Mouse (Mus musculus): ENCODE data around the gene Pld1. TPM values are rescaled to one million over a fixed set of nuclear protein-coding genes. Genes with fewer than 3 reads are reported as not detected.

Gene Pld1
- polyA plus RNA-seq, 1 experiment: 14.9 TPM

DNA sequence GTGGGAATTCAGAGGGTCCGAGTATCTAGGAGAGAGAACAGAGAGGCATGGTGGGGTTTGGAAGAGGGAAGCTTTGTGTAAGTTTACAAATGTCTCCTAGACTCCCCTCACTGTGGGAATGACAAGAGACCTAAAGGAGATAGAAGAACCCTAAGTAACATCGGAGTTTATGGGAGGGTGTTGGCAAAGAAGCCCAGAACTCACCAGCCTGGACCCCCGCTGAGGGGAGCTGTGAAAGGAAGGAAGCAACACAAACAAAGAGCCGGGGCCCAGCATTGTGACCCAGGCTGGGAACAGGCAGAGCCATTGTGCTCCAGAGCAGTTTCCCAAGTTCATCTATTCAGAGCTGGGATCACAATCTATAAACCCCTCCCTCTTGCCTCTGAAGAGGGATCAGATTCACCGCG lies 25.3 kb downstream of the Pld1 start:
- Histone ChIP-seq H3K4me3 (ENCODE audit: low read depth, low read length) (no peak overlapping the region), H3K27ac (ENCODE audit: insufficient read depth, low read depth, low read length) (no peak overlapping the region), H3K36me3 (ENCODE audit: control insufficient read depth, insufficient read depth, low read length) (no peaks in the 10 kb centered on the region), H3K27me3 (ENCODE audit: control insufficient read depth, insufficient read depth, low read length) (no peaks in the 10 kb centered on the region), H3K4me1 (ENCODE audit: control insufficient read depth, insufficient read depth, insufficient read length, low read length) (0 out of 2 replicates have a peak, but pooled peaks cover 1% of the 10 kb centered on the region)
- no peak for TF ChIP-seq POLR2A (IDR thresholded peaks at IDR 0.05; ENCODE audit: low read depth, low read length)
- no peak for TF ChIP-seq CTCF (IDR thresholded peaks at IDR 0.05; ENCODE audit: extremely low read depth, insufficient read length, insufficient replicate concordance, low read depth, low read length)
- WGBS: 58% methylated on average over 6 of the region's 6 CpGs

DNA sequence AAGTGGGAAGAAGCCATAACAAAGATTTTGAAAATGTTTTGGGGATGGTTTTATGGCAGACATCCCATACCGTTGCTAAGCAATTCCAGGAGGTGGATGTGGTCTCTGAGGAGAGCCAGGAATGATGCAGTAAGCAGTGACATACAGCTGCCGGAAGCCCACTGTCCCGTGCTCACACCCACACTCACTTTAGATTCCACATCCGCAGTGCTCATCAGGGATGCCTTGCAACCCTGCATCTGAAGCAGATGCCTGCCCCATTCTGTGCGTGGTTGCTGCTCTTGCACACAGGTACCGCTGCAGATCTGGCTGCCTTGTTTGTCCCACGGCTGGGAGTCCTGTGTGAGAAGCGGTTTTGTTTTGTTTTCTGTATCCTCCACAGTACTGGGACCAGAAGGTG lies 30.2 kb downstream of the Pld1 start:
- Histone ChIP-seq H3K4me3 (ENCODE audit: low read depth, low read length) (no peak overlapping the region), H3K27ac (ENCODE audit: insufficient read depth, low read depth, low read length) (no peak overlapping the region), H3K27me3 (ENCODE audit: control insufficient read depth, insufficient read depth, low read length) (no peaks in the 10 kb centered on the region), H3K36me3 (ENCODE audit: control insufficient read depth, insufficient read depth, low read length) (no peaks in the 10 kb centered on the region), H3K4me1 (ENCODE audit: control insufficient read depth, insufficient read depth, insufficient read length, low read length) (no peaks in the 10 kb centered on the region)
- TF ChIP-seq POLR2A (IDR thresholded peaks at IDR 0.05; ENCODE audit: low read depth, low read length) (no peak), CTCF (IDR thresholded peaks at IDR 0.05; ENCODE audit: extremely low read depth, insufficient read length, insufficient replicate concordance, low read depth, low read length) (no peak)
- 85% methylated on average over 8 of the region's 8 CpGs for WGBS

- Histone ChIP-seq H3K4me1 (ENCODE audit: control insufficient read depth, insufficient read depth, insufficient read length, low read length) (no peaks in the 10 kb centered on the region), H3K27me3 (ENCODE audit: control insufficient read depth, insufficient read depth, low read length) (no peaks in the 10 kb centered on the region)
- 90% methylated on average over 7 of the region's 7 CpGs for WGBS
These were observed 35.4 kb downstream of the Pld1 start for GRCm38 (mm10) chr3:27973936-27974335.

DNA sequence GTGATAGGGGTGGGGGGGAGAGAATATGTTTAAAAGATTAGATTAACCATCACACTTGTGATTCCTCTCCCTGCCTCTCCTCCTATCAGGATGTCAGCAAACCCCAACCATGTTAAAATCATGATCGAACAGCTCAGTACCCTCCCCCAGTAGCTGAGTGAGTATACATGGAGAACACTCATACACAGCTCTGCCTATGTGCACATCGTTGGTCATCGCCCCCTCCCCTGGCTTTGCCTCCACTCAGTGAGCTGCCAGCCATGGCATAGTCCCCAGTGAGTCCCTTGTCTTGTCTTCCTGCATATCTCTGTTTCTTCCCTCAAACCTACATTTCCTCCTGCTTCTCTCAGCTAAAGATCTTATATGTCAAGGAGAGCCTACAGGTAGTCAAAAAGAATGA lies 36.5 kb downstream of the Pld1 start:
- Histone ChIP-seq H3K4me1 (ENCODE audit: control insufficient read depth, insufficient read depth, insufficient read length, low read length) (no peaks in the 10 kb centered on the region), H3K27me3 (ENCODE audit: control insufficient read depth, insufficient read depth, low read length) (no peaks in the 10 kb centered on the region), H3K27ac (ENCODE audit: insufficient read depth, low read depth, low read length) (no peak overlapping the region), H3K4me3 (ENCODE audit: low read depth, low read length) (no peak overlapping the region), H3K36me3 (ENCODE audit: control insufficient read depth, insufficient read depth, low read length) (no peaks in the 10 kb centered on the region; the same call in 1 of the 2 replicates)
- WGBS: 94% methylated on average over 3 of the region's 3 CpGs
- TF ChIP-seq POLR2A (IDR thresholded peaks at IDR 0.05; ENCODE audit: low read depth, low read length) (no peak), CTCF (IDR thresholded peaks at IDR 0.05; ENCODE audit: extremely low read depth, insufficient read length, insufficient replicate concordance, low read depth, low read length) (no peak)

More at GRCm38 (mm10) chr3:27973936-27974335, 35.4 kb downstream of the Pld1 start:
- Histone ChIP-seq H3K27ac (ENCODE audit: insufficient read depth, low read depth, low read length) (no peak overlapping the region), H3K4me3 (ENCODE audit: low read depth, low read length) (no peak overlapping the region), H3K36me3 (ENCODE audit: control insufficient read depth, insufficient read depth, low read length) (no peaks in the 10 kb centered on the region)
- TF ChIP-seq POLR2A (IDR thresholded peaks at IDR 0.05; ENCODE audit: low read depth, low read length) (no peak), CTCF (IDR thresholded peaks at IDR 0.05; ENCODE audit: extremely low read depth, insufficient read length, insufficient replicate concordance, low read depth, low read length) (no peak)

GRCm38 (mm10) chr3:27976931-27977544 lies 38.5 kb downstream of the Pld1 start:
- H3K36me3 ChIP-seq (ENCODE audit: control insufficient read depth, insufficient read depth, low read length): no peaks in the 10 kb centered on the region; the same call in 1 of the 2 replicates
- H3K27ac ChIP-seq (ENCODE audit: insufficient read depth, low read depth, low read length): no peak overlapping the region
- no peak for TF ChIP-seq CTCF (IDR thresholded peaks at IDR 0.05; ENCODE audit: extremely low read depth, insufficient read length, insufficient replicate concordance, low read depth, low read length)
- WGBS: 88% methylated on average over 10 of the region's 10 CpGs
- no peak overlapping the region for H3K4me3 ChIP-seq (ENCODE audit: low read depth, low read length)
- no peaks in the 10 kb centered on the region for H3K27me3 ChIP-seq (ENCODE audit: control insufficient read depth, insufficient read depth, low read length)
- no peaks in the 10 kb centered on the region for H3K4me1 ChIP-seq (ENCODE audit: control insufficient read depth, insufficient read depth, insufficient read length, low read length)

DNA sequence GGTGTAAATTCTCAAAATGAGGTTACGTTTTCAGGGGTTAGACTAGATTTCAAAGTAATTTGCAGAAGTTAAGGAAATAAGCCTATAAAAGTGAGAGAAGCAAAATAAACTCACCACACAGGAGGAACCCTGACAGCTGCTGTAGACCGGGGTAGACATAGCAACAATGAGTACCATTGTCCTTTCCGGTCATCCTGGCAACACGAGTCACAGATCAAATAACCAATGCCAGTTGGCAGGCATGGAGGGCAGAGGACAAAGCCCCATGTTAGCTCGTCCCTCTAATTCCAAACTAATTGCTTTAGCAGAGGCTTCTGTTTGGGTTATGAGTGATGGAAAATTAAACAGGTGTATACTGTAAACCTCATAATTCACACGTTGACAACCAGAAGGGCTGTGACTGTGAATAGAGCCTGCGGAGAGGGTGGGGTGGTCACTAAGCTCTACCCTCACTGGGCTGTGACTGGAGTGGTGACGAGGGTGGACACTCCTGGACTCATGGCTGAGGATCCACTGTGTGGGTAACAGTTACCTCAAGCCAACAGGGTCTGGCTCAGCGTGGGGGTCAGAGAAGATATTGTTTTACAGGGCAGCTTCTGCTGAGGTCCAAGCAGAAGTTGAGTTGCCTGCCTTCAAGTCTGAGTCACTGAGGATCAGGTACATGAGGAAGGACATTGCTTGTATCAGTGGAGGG lies 39.7 kb downstream of the Pld1 start:
- no peak overlapping the region for H3K4me3 ChIP-seq (ENCODE audit: low read depth, low read length)
- H3K27me3 ChIP-seq (ENCODE audit: control insufficient read depth, insufficient read depth, low read length): no peaks in the 10 kb centered on the region
- H3K36me3 ChIP-seq (ENCODE audit: control insufficient read depth, insufficient read depth, low read length): no peaks in the 10 kb centered on the region; the same call in 1 of the 2 replicates
- WGBS: 49% methylated on average over 9 of the region's 9 CpGs
- TF ChIP-seq POLR2A (IDR thresholded peaks at IDR 0.05; ENCODE audit: low read depth, low read length) (no peak), CTCF (IDR thresholded peaks at IDR 0.05; ENCODE audit: extremely low read depth, insufficient read length, insufficient replicate concordance, low read depth, low read length) (no peak)
- H3K27ac ChIP-seq (ENCODE audit: insufficient read depth, low read depth, low read length): no peak overlapping the region
- H3K4me1 ChIP-seq (ENCODE audit: control insufficient read depth, insufficient read depth, insufficient read length, low read length): peaks cover 2% of the 10 kb centered on the region; the same call in 1 of the 2 replicates

- no peak overlapping the region for H3K4me3 ChIP-seq (ENCODE audit: low read depth, low read length)
- TF ChIP-seq POLR2A (IDR thresholded peaks at IDR 0.05; ENCODE audit: low read depth, low read length) (no peak), CTCF (IDR thresholded peaks at IDR 0.05; ENCODE audit: extremely low read depth, insufficient read length, insufficient replicate concordance, low read depth, low read length) (no peak)
These were observed 43.1 kb downstream of the Pld1 start for GRCm38 (mm10) chr3:27981591-27981990.

More at GRCm38 (mm10) chr3:27981591-27981990, 43.1 kb downstream of the Pld1 start:
- H3K4me1 ChIP-seq (ENCODE audit: control insufficient read depth, insufficient read depth, insufficient read length, low read length): peaks cover 4% of the 10 kb centered on the region; the same call in 1 of the 2 replicates
- H3K27me3 ChIP-seq (ENCODE audit: control insufficient read depth, insufficient read depth, low read length): no peaks in the 10 kb centered on the region
- H3K27ac ChIP-seq (ENCODE audit: insufficient read depth, low read depth, low read length): no peak overlapping the region
- WGBS: 53% methylated on average over 4 of the region's 4 CpGs
- H3K36me3 ChIP-seq (ENCODE audit: control insufficient read depth, insufficient read depth, low read length): no peaks in the 10 kb centered on the region; the same call in 1 of the 2 replicates

Data from small intestine, adult 2 months (tissue).